Mouse (Mus musculus) thymus, postnatal 25 days (tissue): Measurements from ENCODE around the gene Olfr1501.
"Not testable (repeated sequence)": the region's sequence is repeated elsewhere in the genome, so short reads cannot be mapped to it uniquely, and the experiment has no call there.

Experiments used
- DNase-seq: peaks from one replicate; pipeline ENCODE4 v3.0.0; 2022

Gene Olfr1501

GRCm38 (mm10) chr19:13850592-13850991, at the start of gene Olfr1501:
Gene Olfr1501, minus strand, starts transcription at chr19:13850692.
- DNase-seq = not testable (repeated sequence)

DNA sequence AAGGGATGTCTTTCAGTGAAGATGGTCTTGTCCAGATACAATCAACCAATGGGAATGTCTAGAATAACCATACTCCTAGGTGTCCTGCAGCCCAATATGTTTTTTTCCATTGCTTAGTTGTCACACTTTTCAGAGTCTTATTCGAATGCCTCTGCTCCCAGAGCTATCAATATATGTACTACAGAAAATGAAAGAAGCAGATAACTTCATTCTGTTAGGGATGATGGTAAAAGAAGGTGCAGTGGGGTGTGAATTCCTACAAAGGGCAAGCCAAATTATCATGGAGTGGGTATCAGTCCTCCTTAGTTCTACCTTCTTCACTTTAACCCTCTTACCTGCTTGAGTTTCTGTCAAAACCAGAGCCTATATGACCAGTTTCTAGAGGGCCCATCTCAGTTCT, 47.3 kb upstream of the Olfr1501 start, which contains the start of gene Olfr1504:
Olfr1504 (minus strand) TSS at position 101 of the 400 bp plus-strand sequence.
- DNase-seq = no peak

GRCm38 (mm10) chr19:13861495-13861894, 11.0 kb upstream of the Olfr1501 start, which contains the start of gene Olfr1502:
Gene Olfr1502, plus strand, starts transcription at chr19:13861795.
- DNase-seq = no peak

- no peak for DNase-seq
These were observed 20.1 kb downstream of the Olfr1501 start, which contains the start of gene Olfr1500 for GRCm38 (mm10) chr19:13830388-13830787. Gene Olfr1500, minus strand, starts transcription at chr19:13830488.

DNA sequence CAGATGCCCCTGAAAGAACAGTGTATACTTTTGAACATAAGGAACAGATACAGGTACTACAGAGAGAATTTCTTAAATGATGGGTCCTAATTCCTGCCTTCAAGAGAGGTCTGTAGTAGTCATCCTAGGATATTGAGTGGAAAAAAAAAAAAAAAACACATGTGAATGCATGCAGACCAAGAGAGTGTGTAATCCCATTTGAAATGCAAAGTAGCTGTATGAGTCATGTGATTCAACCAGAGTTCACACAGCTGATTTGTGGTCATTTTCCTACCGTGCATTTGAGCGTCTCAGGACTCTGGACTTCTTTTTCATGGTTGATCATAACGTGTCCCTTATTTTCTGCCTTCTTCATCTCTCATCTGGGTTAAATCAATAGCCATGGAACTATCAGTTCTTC, 22.0 kb downstream of the Olfr1501 start:
- no peak for DNase-seq

GRCm38 (mm10) chr19:13820847-13821246, 29.6 kb downstream of the Olfr1501 start:
- DNase-seq = no peak

GRCm38 (mm10) chr19:13819347-13819746, 31.1 kb downstream of the Olfr1501 start, which contains the start of gene Olfr1499:
Gene Olfr1499, minus strand, starts transcription at chr19:13819447.
- no peak for DNase-seq

DNA sequence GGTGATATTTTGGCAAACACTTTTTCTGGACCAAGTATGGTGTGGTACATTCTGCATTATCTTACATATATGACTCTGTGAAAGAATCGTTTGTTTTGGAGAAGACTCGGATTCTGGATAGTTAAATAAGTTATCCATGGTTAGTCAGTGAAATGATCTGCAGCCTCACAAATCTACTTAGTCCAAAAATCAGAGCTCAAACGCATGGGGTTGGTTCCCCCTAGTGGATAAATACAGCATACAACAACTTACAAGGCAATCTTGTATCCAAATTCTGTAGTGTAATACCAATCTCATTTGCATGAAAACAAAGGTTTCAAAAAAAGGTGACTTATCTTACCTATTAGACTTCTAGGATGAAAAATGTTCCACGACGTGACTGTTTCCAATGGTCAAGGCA, 31.7 kb downstream of the Olfr1501 start:
- no peak for DNase-seq

GRCm38 (mm10) chr19:13812823-13813222, 37.7 kb downstream of the Olfr1501 start:
- DNase-seq = no peak

DNA sequence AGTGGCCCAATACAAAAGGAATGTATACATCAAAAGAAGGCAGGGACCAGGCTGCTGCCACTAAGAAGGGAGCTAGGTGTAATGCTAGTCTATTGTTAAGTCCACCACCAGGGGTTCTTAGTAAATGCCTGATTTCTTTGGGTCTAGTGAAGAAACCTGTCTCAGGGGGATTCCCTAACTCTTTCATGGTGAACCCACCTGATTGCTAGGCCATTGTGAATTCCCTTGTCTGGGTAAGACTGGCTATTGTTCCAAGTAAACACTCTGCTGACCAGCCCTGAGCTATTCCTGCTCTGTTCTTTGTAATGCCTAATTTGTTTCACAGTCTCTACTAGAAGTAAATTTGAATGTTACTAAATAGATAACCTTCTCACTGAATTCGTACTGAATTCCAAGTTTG, 45.0 kb downstream of the Olfr1501 start:
- not testable (repeated sequence) for DNase-seq

DNA sequence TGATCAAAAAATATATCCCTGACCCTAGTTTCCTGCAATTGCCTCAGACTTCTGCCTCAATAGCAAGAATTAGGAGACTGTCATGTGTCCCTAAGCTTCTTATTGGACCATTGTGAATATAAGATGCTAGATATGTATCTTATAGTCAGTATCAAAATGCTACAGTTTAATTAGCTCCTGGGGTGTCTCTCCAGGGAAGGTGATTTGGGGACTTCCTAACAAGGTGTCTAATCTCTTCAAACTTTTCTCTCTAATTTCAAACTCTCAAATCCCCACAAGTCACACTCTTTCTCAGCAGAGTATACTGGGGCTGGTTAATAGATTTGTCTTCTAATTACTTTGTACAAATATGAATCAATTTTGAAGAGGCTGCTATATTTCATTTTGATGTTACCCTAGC, 52.4 kb downstream of the Olfr1501 start, which contains the start of gene Olfr1497:
Olfr1497 (minus strand) TSS at position 101 of the 400 bp plus-strand sequence.
- no peak for DNase-seq
